Mouse (Mus musculus): ENCODE results near the gene Phykpl.

The Phykpl gene

GRCm38 (mm10) chr11:51584431-51585248, at the start of gene Phykpl:
Gene Phykpl (plus strand): TSS chr11:51584757.
- peak; percentile 98 for DNase-seq

- no peak for DNase-seq
Measured at GRCm38 (mm10) chr11:51538388-51538787, 46.2 kb upstream of the Phykpl start.

GRCm38 (mm10) chr11:51538919-51539758, 45.4 kb upstream of the Phykpl start:
- DNase-seq, result no peak

GRCm38 (mm10) chr11:51539759-51540282, 44.7 kb upstream of the Phykpl start:
- DNase-seq, result peak; percentile 98 to 99

- peak; percentile 14 to 39 for DNase-seq
Measured at GRCm38 (mm10) chr11:51542424-51542823, 42.1 kb upstream of the Phykpl start.

- no peak for DNase-seq
Measured at GRCm38 (mm10) chr11:51543487-51544050, 41.0 kb upstream of the Phykpl start.

GRCm38 (mm10) chr11:51544413-51544812, 40.1 kb upstream of the Phykpl start:
- DNase-seq, result no peak

- DNase-seq, result no peak
Measured at GRCm38 (mm10) chr11:51545811-51546210, 38.7 kb upstream of the Phykpl start.

- peak; percentile 6 to 32 for DNase-seq
Measured at GRCm38 (mm10) chr11:51551253-51551652, 33.3 kb upstream of the Phykpl start.

- DNase-seq, result no peak
Measured at GRCm38 (mm10) chr11:51552091-51552490, 32.5 kb upstream of the Phykpl start.

GRCm38 (mm10) chr11:51554590-51554989, 30.0 kb upstream of the Phykpl start:
- DNase-seq, result no peak

- DNase-seq, result no peak
Measured at GRCm38 (mm10) chr11:51555066-51555465, 29.5 kb upstream of the Phykpl start.

- no peak for DNase-seq
Measured at GRCm38 (mm10) chr11:51563276-51563675, 21.3 kb upstream of the Phykpl start.

- peak; percentile 71 for DNase-seq
Measured at GRCm38 (mm10) chr11:51565062-51565461, 19.5 kb upstream of the Phykpl start.

- no peak for DNase-seq
Measured at GRCm38 (mm10) chr11:51565951-51566350, 18.6 kb upstream of the Phykpl start.

GRCm38 (mm10) chr11:51568801-51569200, 15.8 kb upstream of the Phykpl start:
- no peak for DNase-seq

- no peak for DNase-seq
Measured at GRCm38 (mm10) chr11:51576454-51576853, 8.1 kb upstream of the Phykpl start.

- DNase-seq, result no peak
Measured at GRCm38 (mm10) chr11:51577587-51577986, 7.0 kb upstream of the Phykpl start.

GRCm38 (mm10) chr11:51579024-51579423, 5.5 kb upstream of the Phykpl start:
- no peak for DNase-seq

GRCm38 (mm10) chr11:51582713-51583112, 1.8 kb upstream of the Phykpl start:
- DNase-seq, result peak; percentile 85 to 92

- peak in 1 of 2 experiments; percentile 19 for DNase-seq
Measured at GRCm38 (mm10) chr11:51584057-51584430, 513 bp upstream of the Phykpl start.

- DNase-seq, result peak; percentile 37 to 39
Measured at GRCm38 (mm10) chr11:51585608-51586252, 1.2 kb downstream of the Phykpl start.

- DNase-seq, result peak in 1 of 2 experiments; percentile 14
Measured at GRCm38 (mm10) chr11:51586411-51586810, 1.9 kb downstream of the Phykpl start.
